Comparison of ENCODE assay signal across 23 mouse cellular contexts in genomic region chr9:77628676-77629075, GRCm38 (mm10). TPM values are rescaled to one million over a fixed set of nuclear protein-coding genes. Genes with fewer than 3 reads are reported as not detected.
DNase-seq lines count a peak whose midpoint lies in the region; ATAC-seq and TF ChIP-seq lines count a peak whose summit lies in the region.
"Had no signal": no experiment of that assay in that cellular context is flagged by ENCODE, and none has a peak within 500 bp of the region (broad histone marks: within the 10 kb centered on the region; RNA-seq: fewer than 3 reads in every experiment).

No protein-coding gene starts in this region.

- 73% methylated on average over 10 of the region's 10 CpGs for WGBS in heart, embryonic 10.5 days
- 36% methylated on average over 10 of the region's 10 CpGs for WGBS in heart, postnatal 0 days

- TF ChIP-seq EP300 in heart, postnatal 0 days (IDR thresholded peaks at IDR 0.05; ENCODE audit: low read depth) = no peak

- H3K27me3 ChIP-seq in heart, embryonic 10.5 days (ENCODE audit: insufficient read depth, poor library complexity, severe bottlenecking) = no peaks in the 10 kb centered on the region
- H3K27me3 ChIP-seq in heart, postnatal 0 days (ENCODE audit: control insufficient read depth, insufficient read depth, low read length) = no peaks in the 10 kb centered on the region
- H3K27me3 ChIP-seq: embryonic facial prominence, embryonic 13.5 days; midbrain, embryonic 12.5 days had no signal

- H3K9me3 ChIP-seq in heart, embryonic 10.5 days = no peaks in the 10 kb centered on the region
- H3K9me3 ChIP-seq in heart, postnatal 0 days (replicated peaks; ENCODE audit: control insufficient read depth, low read length) = no peaks in the 10 kb centered on the region
- H3K9me3 ChIP-seq: embryonic facial prominence, embryonic 13.5 days; midbrain, embryonic 12.5 days had no signal

- DNase-seq in kidney, adult 18-20 months = peak; percentile 11
- DNase-seq in kidney, adult 9 months = no peak
- peak; percentile 39 for DNase-seq in gastrocnemius, postnatal 14 days
- no peak for DNase-seq in heart, embryonic 10.5 days (ENCODE audit: low spot score)
- peak; percentile 59 for DNase-seq in heart, postnatal 0 days (ENCODE audit: low spot score)
- DNase-seq in right cerebral cortex, postnatal 4 days = no peak
- no peak for DNase-seq in layer of hippocampus, adult 18-20 months (ENCODE audit: low spot score in 2 of 2)
- DNase-seq: adrenal gland, adult 8-10 months; cerebellum, adult 9-11 months; liver, postnatal 0 days; lung, postnatal 10 days; right cerebral cortex, adult 18-20 months; thymus, adult 18-20 months; thymus, postnatal 4 days had no signal

- no peak for TF ChIP-seq CTCF in heart, postnatal 0 days (IDR thresholded peaks at IDR 0.05; ENCODE audit: low read depth)

- H3K9ac ChIP-seq in heart, postnatal 0 days (replicated peaks; ENCODE audit: low read depth, low read length) = no peak overlapping the region
- H3K9ac ChIP-seq: embryonic facial prominence, embryonic 13.5 days; liver, postnatal 0 days; midbrain, embryonic 12.5 days had no signal

- H3K4me1 ChIP-seq in heart, embryonic 10.5 days = peaks cover 14% of the 10 kb centered on the region; the same call in 1 of the 2 replicates
- H3K4me1 ChIP-seq in heart, postnatal 0 days (ENCODE audit: control insufficient read depth, insufficient read depth) = peaks cover 14% of the 10 kb centered on the region; the same call in 1 of the 2 replicates
- H3K4me1 ChIP-seq: embryonic facial prominence, embryonic 13.5 days; midbrain, embryonic 12.5 days had no signal

- H3K36me3 ChIP-seq in heart, embryonic 10.5 days = no peaks in the 10 kb centered on the region
- H3K36me3 ChIP-seq in heart, postnatal 0 days (replicated peaks; ENCODE audit: control insufficient read depth, insufficient read depth, low read length) = no peaks in the 10 kb centered on the region
- H3K36me3 ChIP-seq: embryonic facial prominence, embryonic 13.5 days; midbrain, embryonic 12.5 days had no signal

- intact Hi-C loops in gastrocnemius, postnatal 14 days (cut with DNase I; ENCODE audit: low total_unique reads) = no loop called here

- ATAC-seq in heart, postnatal 0 days (ENCODE audit: insufficient read depth, low read depth) = peak; percentile 90
- no peak for ATAC-seq in erythroid progenitor cell, adult 5-6 weeks (replicated peaks; ENCODE audit: low FRiP score, poor library complexity, severe bottlenecking)
- ATAC-seq: forebrain, embryonic 16.5 days; liver, postnatal 0 days had no signal

- no peak overlapping the region for H3K4me2 ChIP-seq in heart, postnatal 0 days (ENCODE audit: low read depth, low read length)
- H3K4me2 ChIP-seq: embryonic facial prominence, embryonic 13.5 days; midbrain, embryonic 12.5 days had no signal

- no peak overlapping the region for H3K4me3 ChIP-seq in heart, embryonic 10.5 days
- H3K4me3 ChIP-seq in heart, postnatal 0 days (ENCODE audit: low read depth, low read length) = no peak overlapping the region
- H3K4me3 ChIP-seq: embryonic facial prominence, embryonic 13.5 days; midbrain, embryonic 12.5 days had no signal

- H3K27ac ChIP-seq in heart, embryonic 10.5 days = peak overlapping the region; percentile 39; the same call in 1 of the 2 replicates
- H3K27ac ChIP-seq in heart, postnatal 0 days (ENCODE audit: low read depth) = peak overlapping the region; percentile 80
- H3K27ac ChIP-seq: embryonic facial prominence, embryonic 13.5 days; midbrain, embryonic 12.5 days had no signal

RNA-seq across cellular contexts. Expression of gene Klhl31, which starts 7.6 kb away (rescaled TPM):
- total RNA-seq in gastrocnemius, postnatal 14 days (2021) = 100 to 1,000 TPM; 489 to 543 TPM
- 35.8 and 68.3 TPM in 2 replicates for polyA plus RNA-seq in heart, embryonic 10.5 days (2016; fragmentation: Nextera tagmentation; extraction: Ambion mirVana)
- total RNA-seq in heart, postnatal 0 days (2014; rRNA removed; ENCODE audit: low replicate concordance) = 75.3 and 80.7 TPM in 2 replicates
- 66.8 TPM in 2 replicates for polyA plus RNA-seq in heart, postnatal 0 days (2015; fragmentation: Nextera tagmentation; extraction: Ambion mirVana)
- not detected in 2 replicates for total RNA-seq in erythroid progenitor cell, adult 5-6 weeks (2015; ENCODE audit: low replicate concordance)
- total RNA-seq in erythroid progenitor cell, adult 5-6 weeks (2017; ENCODE audit: low replicate concordance) = not detected in 2 replicates
- total RNA-seq in layer of hippocampus, adult 18-20 months (2021) = not detected
- total RNA-seq: left cerebral cortex, postnatal 36 days; megakaryocyte progenitor cell, adult 5-6 weeks; monocyte, adult 5-6 weeks had no signal
- polyA plus RNA-seq: large intestine, adult 2 months; liver, adult 2 months had no signal

Comparison
In these comparisons a context has a peak if more than half of its experiments do, and no peak if none do; other contexts are left out.
1. DNase-seq: peak in kidney, adult 18-20 months (single experiment), gastrocnemius, postnatal 14 days (single experiment) and heart, postnatal 0 days (single experiment); none in kidney, adult 9 months (single experiment), heart, embryonic 10.5 days (single experiment), right cerebral cortex, postnatal 4 days (single experiment) and layer of hippocampus, adult 18-20 months (0 of 2).
2. RNA of gene Klhl31, which starts 7.6 kb away (total RNA-seq): 489 to 543 TPM in gastrocnemius, postnatal 14 days and 75.3 to 80.7 TPM in heart, postnatal 0 days; not detected in layer of hippocampus, adult 18-20 months and not detected in erythroid progenitor cell, adult 5-6 weeks; every median in the first group is over 10 times any median in the second.